Mouse (Mus musculus) embryonic facial prominence, embryonic 11.5 days (tissue): ENCODE data around the gene Safb2. TPM values are rescaled to one million over a fixed set of nuclear protein-coding genes. Genes with fewer than 3 reads are reported as not detected.
A peak's percentile ranks its signal among the peaks of the same experiment; 100 is the strongest.
"Not testable (repeated sequence)": the region's sequence is repeated elsewhere in the genome, so short reads cannot be mapped to it uniquely, and the experiment has no call there.

ENCODE experiments used
- ATAC-seq: fragments of 200-750 bp; cut with Nextera tagmentation; replicated peaks from 2 replicates; pipeline ENCODE4 v1.8.0; 2017; ENCODE audit warnings: low read depth; ENCODE audit not compliant: insufficient number of reproducible peaks, low FRiP score, low TSS enrichment
- DNase-seq: peaks from one replicate; pipeline ENCODE4 v3.0.0-alpha.2; 2015; ENCODE audit warnings: low spot score
- H3K27ac ChIP-seq: fragments of 300-500 bp; sonication (generic); replicated peaks from 2 replicates; pipeline ENCODE4 v1.5.1; 2014; ENCODE audit warnings: mild to moderate bottlenecking, low read depth, low read length, control low read depth
- H3K27me3 ChIP-seq: fragments of 300-500 bp; sonication (generic); 2 replicates; pipeline ENCODE4 v1.6.1; 2014; ENCODE audit warnings: mild to moderate bottlenecking, low read length, moderate library complexity, mixed read lengths; ENCODE audit not compliant: control insufficient read depth, insufficient read depth
- H3K36me3 ChIP-seq: fragments of 300-500 bp; sonication (generic); replicated peaks from 2 replicates; pipeline ENCODE4 v1.6.1; 2014; ENCODE audit warnings: low read depth, mild to moderate bottlenecking, low read length, moderate library complexity, mixed read lengths; ENCODE audit not compliant: control insufficient read depth, insufficient read depth
- H3K4me1 ChIP-seq: fragments of 300-500 bp; sonication (generic); 2 replicates; pipeline ENCODE4 v1.6.1; 2014; ENCODE audit warnings: low read length, mixed read lengths; ENCODE audit not compliant: control insufficient read depth, insufficient read depth
- H3K4me2 ChIP-seq: fragments of 300-500 bp; sonication (generic); 2 replicates; pipeline ENCODE4 v1.6.1; 2014; ENCODE audit warnings: low read depth, mild to moderate bottlenecking, control low read depth, low read length, moderate library complexity
- H3K4me3 ChIP-seq: fragments of 300-500 bp; sonication (generic); 2 replicates; pipeline ENCODE4 v1.5.1; 2014; ENCODE audit warnings: low read depth, low read length, control low read depth
- H3K9ac ChIP-seq: fragments of 300-500 bp; sonication (generic); replicated peaks from 2 replicates; pipeline ENCODE4 v1.6.1; 2014; ENCODE audit warnings: mild to moderate bottlenecking, control low read depth, low read length
- H3K9me3 ChIP-seq: fragments of 300-500 bp; sonication (generic); replicated peaks from 2 replicates; pipeline ENCODE4 v1.6.1; 2016; ENCODE audit warnings: mild to moderate bottlenecking, low read length, inconsistent platforms, mixed read lengths; ENCODE audit not compliant: control insufficient read depth
- WGBS: fragments of 180-500 bp; shearing (Covaris S2); extraction: QIAGEN DNeasy Blood & Tissue Kit; methylation state at CpG from one replicate; pipeline ENCODE4 v1.1.7; 2014; 5-methylcytosine and 5-hydroxymethylcytosine counted together
- polyA plus RNA-seq: library from polyadenylated mRNA; unstranded; fragments of >200 nt; fragmentation: Nextera tagmentation; extraction: Ambion mirVana; gene quantifications from 2 replicates; pipeline ENCODE4 v1.2.1, GENCODE M21; 2014

Safb2 gene
- polyA plus RNA-seq = 37.2 and 45.3 TPM in 2 replicates

- H3K4me1 ChIP-seq = peaks cover 7% of the 10 kb centered on the region; the same call in 1 of the 2 replicates
These were observed at the start of gene Safb2, which contains the start of gene Safb for GRCm38 (mm10) chr17:56584257-56585130. Gene Safb2 (minus strand): TSS chr17:56584585. Gene Safb (plus strand): TSS chr17:56584825.

GRCm38 (mm10) chr17:56634023-56634422 is 49.6 kb upstream of the Safb2 start:
- DNase-seq = no peak
- ATAC-seq = no peak
- no peaks in the 10 kb centered on the region for H3K27me3 ChIP-seq
- no peak overlapping the region for H3K27ac ChIP-seq
- H3K4me2 ChIP-seq = no peak overlapping the region
- no peaks in the 10 kb centered on the region for H3K36me3 ChIP-seq
- H3K4me1 ChIP-seq = no peaks in the 10 kb centered on the region
- WGBS = 77% methylated on average over 6 of the region's 6 CpGs
- H3K9me3 ChIP-seq = no peaks in the 10 kb centered on the region
- no peak overlapping the region for H3K4me3 ChIP-seq
- no peak overlapping the region for H3K9ac ChIP-seq

More at GRCm38 (mm10) chr17:56584257-56585130, at the start of gene Safb2, which contains the start of gene Safb:
- ATAC-seq = peak; percentile 94
- Histone ChIP-seq H3K4me3 (peak within 1 kb of the TSS; percentile 94), H3K27me3 (no peaks in the 10 kb centered on the region), H3K36me3 (peaks cover 22% of the 10 kb centered on the region), H3K9ac (peak within 1 kb of the TSS; percentile 92), H3K9me3 (no peaks in the 10 kb centered on the region), H3K4me2 (peak within 1 kb of the TSS; percentile 81), H3K27ac (peak within 1 kb of the TSS; percentile 86)
- DNase-seq = peak; percentile 99
- under 1% methylated on average over 99 of the region's 101 CpGs for WGBS

GRCm38 (mm10) chr17:56631807-56632206 is 47.4 kb upstream of the Safb2 start:
- no peak for DNase-seq
- WGBS = 56% methylated on average over 4 of the region's 4 CpGs
- Histone ChIP-seq H3K9me3 (no peaks in the 10 kb centered on the region), H3K27me3 (no peaks in the 10 kb centered on the region), H3K4me3 (no peak overlapping the region), H3K4me2 (no peak overlapping the region), H3K27ac (no peak overlapping the region), H3K9ac (no peak overlapping the region), H3K36me3 (no peaks in the 10 kb centered on the region), H3K4me1 (no peaks in the 10 kb centered on the region)
- no peak for ATAC-seq

DNA sequence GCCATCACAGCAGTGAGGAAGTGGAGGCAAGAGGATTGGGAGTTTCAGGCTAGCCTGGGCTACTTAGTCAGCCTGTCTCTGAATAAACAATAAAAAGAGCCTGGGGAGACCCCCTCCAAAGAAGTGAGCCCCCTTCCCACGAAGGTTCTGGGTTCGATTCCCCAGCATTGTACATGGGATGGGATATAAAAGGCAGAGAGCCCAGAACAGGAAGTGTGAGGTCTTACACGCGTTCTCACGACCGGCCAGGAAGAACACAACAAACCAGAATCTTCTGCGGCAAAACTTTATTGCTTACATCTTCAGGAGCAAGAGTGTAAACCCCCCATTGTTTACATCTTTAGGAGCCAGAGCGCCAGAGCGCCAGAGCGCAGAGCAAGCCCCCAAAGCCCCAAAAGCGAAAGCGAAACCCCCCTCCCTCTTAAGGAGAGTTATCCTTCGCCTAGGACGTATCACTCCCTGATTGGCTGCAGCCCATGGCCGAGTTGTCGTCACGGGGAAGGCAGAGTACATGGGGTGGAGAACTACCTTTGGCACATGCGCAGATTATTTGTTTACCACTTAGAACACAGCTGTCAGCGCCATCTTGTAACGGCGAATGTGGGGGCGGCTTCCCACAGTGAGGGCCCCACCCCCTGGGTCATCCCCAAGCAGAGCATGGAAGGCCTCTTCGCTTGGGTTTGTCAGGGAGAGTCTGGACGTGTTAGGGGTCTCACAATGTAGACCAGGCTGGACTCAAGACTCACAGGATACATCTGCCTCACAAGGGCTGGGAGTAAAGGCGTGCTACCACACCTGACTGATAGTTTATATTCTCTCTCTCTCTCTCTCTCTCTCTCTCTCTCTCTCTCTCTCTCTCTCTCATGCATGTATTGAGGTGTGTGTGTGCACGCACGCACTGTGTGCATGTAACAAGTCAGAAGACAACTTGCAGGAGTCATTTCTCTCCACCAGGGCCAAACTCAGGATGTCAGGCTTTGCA is 45.7 kb upstream of the Safb2 start:
- H3K27ac ChIP-seq, H3K9ac ChIP-seq, H3K27me3 ChIP-seq, H3K4me3 ChIP-seq, H3K36me3 ChIP-seq, DNase-seq, H3K4me1 ChIP-seq, H3K9me3 ChIP-seq, ATAC-seq, H3K4me2 ChIP-seq: not testable (repeated sequence)
- 88% methylated on average over 27 of the region's 27 CpGs for WGBS

- Histone ChIP-seq H3K27ac (peak within 1 kb of the TSS; percentile 59), H3K9ac (peak within 1 kb of the TSS; percentile 62), H3K9me3 (no peaks in the 10 kb centered on the region), H3K4me3 (peak within 1 kb of the TSS; percentile 81), H3K4me2 (peak within 1 kb of the TSS; percentile 76), H3K27me3 (no peaks in the 10 kb centered on the region), H3K36me3 (no peaks in the 10 kb centered on the region; the same call in none of the 2 replicates), H3K4me1 (no peaks in the 10 kb centered on the region)
- 9% methylated on average over 26 of the region's 26 CpGs for WGBS
- DNase-seq = peak; percentile 55
- peak; percentile 46 for ATAC-seq
These were observed 43.3 kb upstream of the Safb2 start, which contains the start of gene Catsperd for GRCm38 (mm10) chr17:56627530-56628277. Gene Catsperd (plus strand): TSS chr17:56628143.

DNA sequence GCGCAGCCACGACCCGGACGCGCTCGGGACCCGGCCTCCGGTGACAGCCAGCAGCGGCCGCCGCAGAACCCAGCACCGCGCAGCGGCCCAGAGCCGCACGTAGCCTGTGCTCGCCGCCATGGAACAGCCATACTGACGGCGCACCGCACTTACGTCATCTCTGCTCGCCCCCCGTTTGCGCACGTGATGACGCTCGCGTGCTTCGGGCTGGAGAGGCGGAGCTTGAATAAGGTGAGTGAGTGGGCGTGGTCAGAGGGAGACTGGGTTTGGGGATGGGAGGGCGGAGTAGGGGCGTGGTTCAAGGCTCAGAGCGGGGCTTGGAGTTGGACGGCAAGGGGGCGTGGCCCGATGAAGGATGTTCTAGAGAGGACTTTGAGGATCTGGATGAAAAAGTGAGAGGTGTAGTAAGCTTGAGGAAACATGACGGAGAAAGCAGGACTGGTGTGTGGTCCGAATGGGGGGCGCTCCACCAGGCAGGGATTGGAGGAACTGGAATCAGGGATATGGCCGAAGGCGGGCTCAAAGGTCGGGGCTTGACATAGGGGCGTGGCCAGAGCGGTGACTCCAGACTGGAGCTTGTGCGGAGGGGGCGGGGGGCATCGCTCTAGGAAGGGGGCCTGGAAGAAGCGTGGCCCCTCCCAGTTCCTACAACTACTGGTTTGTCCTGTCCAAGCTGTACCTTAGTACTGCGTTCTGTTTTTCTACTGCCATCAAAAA is 42.5 kb upstream of the Safb2 start, which contains the start of gene Lonp1:
Lonp1 (minus strand) TSS at position 134 of the 717 bp plus-strand sequence.
- peak within 1 kb of the TSS; percentile 59 for H3K27ac ChIP-seq

GRCm38 (mm10) chr17:56626260-56626659 is 41.9 kb upstream of the Safb2 start:
- ATAC-seq (peak; percentile 7), DNase-seq (no peak)
- Histone ChIP-seq H3K4me2 (peak overlapping the region; percentile 56), H3K9ac (peak overlapping the region; percentile 77), H3K36me3 (peaks cover 3% of the 10 kb centered on the region), H3K4me1 (no peaks in the 10 kb centered on the region), H3K4me3 (peak overlapping the region; percentile 81), H3K27me3 (no peaks in the 10 kb centered on the region), H3K27ac (no peak overlapping the region), H3K9me3 (no peaks in the 10 kb centered on the region)
- under 1% methylated on average over 31 of the region's 32 CpGs for WGBS

More for the DNA sequence above, 42.5 kb upstream of the Safb2 start, which contains the start of gene Lonp1:
- H3K9me3 ChIP-seq = no peaks in the 10 kb centered on the region
- no peaks in the 10 kb centered on the region for H3K4me1 ChIP-seq
- peak within 1 kb of the TSS; percentile 81 for H3K4me3 ChIP-seq
- peak within 1 kb of the TSS; percentile 76 for H3K4me2 ChIP-seq
- peak; percentile 90 for ATAC-seq
- under 1% methylated on average over 51 of the region's 51 CpGs for WGBS
- no peaks in the 10 kb centered on the region for H3K27me3 ChIP-seq
- peak; percentile 100 for DNase-seq
- peaks cover 2% of the 10 kb centered on the region for H3K36me3 ChIP-seq
- peak within 1 kb of the TSS; percentile 77 for H3K9ac ChIP-seq
